Mouse (Mus musculus): ENCODE results near the gene Dyrk1b.
"Not testable (repeated sequence)": the region's sequence is repeated elsewhere in the genome, so short reads cannot be mapped to it uniquely, and the experiment has no call there.

DNA sequence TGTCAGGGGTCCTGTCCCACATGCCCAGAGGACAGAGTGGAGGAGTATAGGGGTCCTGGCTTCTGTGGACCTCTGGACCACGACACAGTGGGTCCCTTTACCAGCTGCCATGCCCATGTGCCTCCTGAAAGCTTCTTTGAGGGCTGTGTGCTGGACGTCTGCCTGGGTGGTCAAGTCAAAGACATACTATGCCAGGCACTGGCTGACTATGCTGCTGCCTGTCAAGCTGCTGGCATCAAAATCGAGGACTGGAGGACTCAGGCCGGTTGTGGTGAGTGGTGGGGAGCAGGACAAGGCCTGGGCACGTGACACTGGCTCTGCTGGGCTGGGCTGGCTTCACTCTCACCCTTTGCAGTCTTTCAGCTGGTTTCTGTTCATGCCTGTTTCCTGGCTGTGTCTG lies 25.7 kb upstream of the Dyrk1b start:
- not testable (repeated sequence) for TF ChIP-seq CTCF (IDR thresholded peaks at IDR 0.05; ENCODE audit: low read depth, low read length); POLR2A (IDR thresholded peaks at IDR 0.05; ENCODE audit: borderline replicate concordance, low read depth, low read length)
